Mouse (Mus musculus) hindbrain, embryonic 14.5 days (tissue): Measurements from ENCODE around the gene Hipk3. TPM values are rescaled to one million over a fixed set of nuclear protein-coding genes. Genes with fewer than 3 reads are reported as not detected.
A peak's percentile ranks its signal among the peaks of the same experiment; 100 is the strongest.

Source experiments
- ATAC-seq: fragments of 200-750 bp; cut with Nextera tagmentation; 2 replicates; pipeline ENCODE4 v1.8.0; 2017; ENCODE audit warnings: moderate number of reproducible peaks, mild to moderate bottlenecking, moderate TSS enrichment, moderate library complexity; ENCODE audit not compliant: low FRiP score
- DNase-seq: peaks from one replicate; pipeline ENCODE4 v3.0.0-alpha.2; 2015; ENCODE audit warnings: low spot score
- H3K27ac ChIP-seq: fragments of 300-500 bp; sonication (generic); 2 replicates; pipeline ENCODE4 v1.5.1; 2014; ENCODE audit warnings: mild to moderate bottlenecking, moderate library complexity
- H3K27me3 ChIP-seq: fragments of 300-500 bp; sonication (generic); 2 replicates; pipeline ENCODE4 v1.6.1; 2014; ENCODE audit warnings: mild to moderate bottlenecking, low read length, mixed read lengths; ENCODE audit not compliant: control insufficient read depth, insufficient read depth
- H3K36me3 ChIP-seq: fragments of 300-500 bp; sonication (generic); replicated peaks from 2 replicates; pipeline ENCODE4 v1.6.1; 2014; ENCODE audit not compliant: control insufficient read depth, insufficient read depth
- H3K4me1 ChIP-seq: fragments of 300-500 bp; sonication (generic); replicated peaks from 2 replicates; pipeline ENCODE4 v1.6.1; 2014; ENCODE audit warnings: antibody characterized with exemption, low read length, mixed read lengths; ENCODE audit not compliant: control insufficient read depth, insufficient read depth
- H3K4me2 ChIP-seq: fragments of 300-500 bp; sonication (generic); replicated peaks from 2 replicates; pipeline ENCODE4 v1.6.1; 2014; ENCODE audit warnings: mild to moderate bottlenecking, moderate library complexity
- H3K4me3 ChIP-seq: fragments of 300-500 bp; sonication (generic); replicated peaks from 2 replicates; pipeline ENCODE4 v1.5.1; 2014; ENCODE audit warnings: mild to moderate bottlenecking, low read length
- H3K9ac ChIP-seq: fragments of 300-500 bp; sonication (generic); 2 replicates; pipeline ENCODE4 v1.6.1; 2014
- H3K9me3 ChIP-seq: fragments of 300-500 bp; sonication (generic); 2 replicates; pipeline ENCODE4 v1.6.1; 2016; ENCODE audit warnings: low read length; ENCODE audit not compliant: control insufficient read depth
- WGBS: fragments of 180-500 bp; shearing (Covaris S2); extraction: QIAGEN DNeasy Blood & Tissue Kit; methylation state at CpG from one replicate; pipeline ENCODE4 v1.1.7; 2014; 5-methylcytosine and 5-hydroxymethylcytosine counted together
- polyA plus RNA-seq: library from polyadenylated mRNA; unstranded; fragments of >200 nt; fragmentation: Nextera tagmentation; extraction: Ambion mirVana; gene quantifications from 2 replicates; pipeline ENCODE4 v1.2.1, GENCODE M21; 2014

Hipk3 gene
- 13.8 and 15.6 TPM in 2 replicates for polyA plus RNA-seq

GRCm38 (mm10) chr2:104493951-104494800 lies at the start of gene Hipk3:
Hipk3 (minus strand) TSS chr2:104494446.
- Histone ChIP-seq H3K4me3 (peak within 1 kb of the TSS; percentile 75), H3K4me1 (peaks cover 13% of the 10 kb centered on the region), H3K9ac (peak within 1 kb of the TSS; percentile 100), H3K27me3 (no peaks in the 10 kb centered on the region), H3K4me2 (peak within 1 kb of the TSS; percentile 84), H3K9me3 (no peaks in the 10 kb centered on the region), H3K27ac (peak within 1 kb of the TSS; percentile 100), H3K36me3 (no peaks in the 10 kb centered on the region)
- WGBS, result under 1% methylated on average over 85 of the region's 98 CpGs
- DNase-seq, result peak; percentile 81
- peak; percentile 90 for ATAC-seq

GRCm38 (mm10) chr2:104540286-104540685 lies 46.0 kb upstream of the Hipk3 start:
- Histone ChIP-seq H3K9ac (no peak overlapping the region), H3K4me1 (no peaks in the 10 kb centered on the region), H3K4me2 (no peak overlapping the region), H3K36me3 (no peaks in the 10 kb centered on the region), H3K9me3 (no peaks in the 10 kb centered on the region), H3K27me3 (no peaks in the 10 kb centered on the region), H3K4me3 (no peak overlapping the region), H3K27ac (no peak overlapping the region)
- ATAC-seq (no peak), DNase-seq (no peak)
- 68% methylated on average over 2 of the region's 2 CpGs for WGBS

GRCm38 (mm10) chr2:104534751-104535150 lies 40.5 kb upstream of the Hipk3 start:
- Histone ChIP-seq H3K9ac (no peak overlapping the region), H3K27me3 (no peaks in the 10 kb centered on the region), H3K36me3 (no peaks in the 10 kb centered on the region), H3K4me3 (no peak overlapping the region), H3K27ac (no peak overlapping the region), H3K4me1 (no peaks in the 10 kb centered on the region), H3K4me2 (no peak overlapping the region), H3K9me3 (no peaks in the 10 kb centered on the region)
- WGBS, result 94% methylated on average over 3 of the region's 3 CpGs
- DNase-seq (no peak), ATAC-seq (no peak)

- DNase-seq (no peak), ATAC-seq (no peak)
- Histone ChIP-seq H3K9ac (no peak overlapping the region), H3K4me2 (no peak overlapping the region), H3K9me3 (no peaks in the 10 kb centered on the region), H3K4me1 (no peaks in the 10 kb centered on the region), H3K36me3 (no peaks in the 10 kb centered on the region), H3K27me3 (no peaks in the 10 kb centered on the region), H3K4me3 (no peak overlapping the region), H3K27ac (no peak overlapping the region)
- WGBS, result 74% methylated on average over 1 of the region's 1 CpGs
These were observed 38.3 kb upstream of the Hipk3 start for GRCm38 (mm10) chr2:104532548-104532947.

GRCm38 (mm10) chr2:104526559-104526958 lies 32.3 kb upstream of the Hipk3 start:
- no peak overlapping the region for H3K4me2 ChIP-seq
- H3K4me3 ChIP-seq, result no peak overlapping the region
- H3K27me3 ChIP-seq, result no peaks in the 10 kb centered on the region
- no peaks in the 10 kb centered on the region for H3K36me3 ChIP-seq
- no peak overlapping the region for H3K9ac ChIP-seq
- 84% methylated on average over 3 of the region's 3 CpGs for WGBS
- no peak for DNase-seq
- H3K9me3 ChIP-seq, result no peaks in the 10 kb centered on the region
- H3K27ac ChIP-seq, result no peak overlapping the region
- no peaks in the 10 kb centered on the region for H3K4me1 ChIP-seq
- ATAC-seq, result no peak

GRCm38 (mm10) chr2:104525506-104525905 lies 31.3 kb upstream of the Hipk3 start:
- Histone ChIP-seq H3K4me1 (no peaks in the 10 kb centered on the region), H3K27me3 (no peaks in the 10 kb centered on the region), H3K4me2 (no peak overlapping the region), H3K36me3 (no peaks in the 10 kb centered on the region), H3K9ac (no peak overlapping the region), H3K27ac (no peak overlapping the region), H3K4me3 (no peak overlapping the region), H3K9me3 (no peaks in the 10 kb centered on the region)
- no peak for DNase-seq
- ATAC-seq, result no peak
- WGBS, result 78% methylated on average over 5 of the region's 5 CpGs

GRCm38 (mm10) chr2:104511622-104512021 lies 17.4 kb upstream of the Hipk3 start:
- H3K4me2 ChIP-seq, result no peak overlapping the region
- 0 out of 2 replicates have a peak, but pooled peaks cover 3% of the 10 kb centered on the region for H3K9me3 ChIP-seq
- no peaks in the 10 kb centered on the region for H3K4me1 ChIP-seq
- no peak overlapping the region for H3K27ac ChIP-seq
- WGBS, result 80% methylated on average over 8 of the region's 8 CpGs
- DNase-seq (no peak), ATAC-seq (no peak)
- no peaks in the 10 kb centered on the region for H3K27me3 ChIP-seq
- H3K9ac ChIP-seq, result no peak overlapping the region
- no peaks in the 10 kb centered on the region for H3K36me3 ChIP-seq
- H3K4me3 ChIP-seq, result no peak overlapping the region

- WGBS, result 63% methylated on average over 3 of the region's 3 CpGs
- no peak for ATAC-seq
- no peak overlapping the region for H3K4me3 ChIP-seq
These were observed 8.1 kb upstream of the Hipk3 start for GRCm38 (mm10) chr2:104502388-104502787.

GRCm38 (mm10) chr2:104501091-104501490 lies 6.8 kb upstream of the Hipk3 start:
- Histone ChIP-seq H3K27ac (no peak overlapping the region), H3K4me2 (no peak overlapping the region), H3K27me3 (no peaks in the 10 kb centered on the region), H3K9ac (no peak overlapping the region), H3K4me1 (no peaks in the 10 kb centered on the region), H3K9me3 (no peaks in the 10 kb centered on the region), H3K4me3 (no peak overlapping the region), H3K36me3 (no peaks in the 10 kb centered on the region)
- 90% methylated on average over 2 of the region's 2 CpGs for WGBS
- DNase-seq (no peak), ATAC-seq (no peak)

More at GRCm38 (mm10) chr2:104502388-104502787, 8.1 kb upstream of the Hipk3 start:
- no peak overlapping the region for H3K4me2 ChIP-seq
- H3K27me3 ChIP-seq, result no peaks in the 10 kb centered on the region
- no peak overlapping the region for H3K9ac ChIP-seq
- DNase-seq, result no peak
- no peaks in the 10 kb centered on the region for H3K4me1 ChIP-seq
- no peak overlapping the region for H3K27ac ChIP-seq
- H3K9me3 ChIP-seq, result no peaks in the 10 kb centered on the region
- H3K36me3 ChIP-seq, result no peaks in the 10 kb centered on the region
